Mouse (Mus musculus) brain, embryonic 18.5 days (tissue): Measurements from ENCODE around the gene Ccn5.
A peak's percentile ranks its signal among the peaks of the same experiment; 100 is the strongest.

Source experiments
- DNase-seq: peaks from one replicate; pipeline ENCODE4 v3.0.0-alpha.2; 2012; ENCODE audit warnings: low read depth, low spot score

Gene Ccn5

GRCm38 (mm10) chr2:163820607-163821006 lies at the start of gene Ccn5:
Gene Ccn5 (plus strand): TSS chr2:163820861.
- no peak for DNase-seq

- no peak for DNase-seq
Measured at GRCm38 (mm10) chr2:163776661-163777060, 44.0 kb upstream of the Ccn5 start.

- no peak for DNase-seq
Measured at GRCm38 (mm10) chr2:163777061-163777460, 43.6 kb upstream of the Ccn5 start.

- no peak for DNase-seq
Measured at GRCm38 (mm10) chr2:163778896-163779295, 41.8 kb upstream of the Ccn5 start.

GRCm38 (mm10) chr2:163783368-163783767 lies 37.3 kb upstream of the Ccn5 start:
- DNase-seq: no peak

GRCm38 (mm10) chr2:163783901-163784300 lies 36.8 kb upstream of the Ccn5 start:
- no peak for DNase-seq

- no peak for DNase-seq
Measured at GRCm38 (mm10) chr2:163787086-163787485, 33.6 kb upstream of the Ccn5 start.

GRCm38 (mm10) chr2:163787709-163788108 lies 33.0 kb upstream of the Ccn5 start:
- DNase-seq: peak; percentile 14

GRCm38 (mm10) chr2:163788484-163788883 lies 32.2 kb upstream of the Ccn5 start:
- DNase-seq: no peak

GRCm38 (mm10) chr2:163798411-163798810 lies 22.2 kb upstream of the Ccn5 start:
- no peak for DNase-seq

GRCm38 (mm10) chr2:163800832-163801231 lies 19.8 kb upstream of the Ccn5 start:
- DNase-seq: no peak

GRCm38 (mm10) chr2:163801406-163801805 lies 19.3 kb upstream of the Ccn5 start:
- no peak for DNase-seq

- DNase-seq: no peak
Measured at GRCm38 (mm10) chr2:163803838-163804237, 16.8 kb upstream of the Ccn5 start.

GRCm38 (mm10) chr2:163809166-163809565 lies 11.5 kb upstream of the Ccn5 start:
- DNase-seq: peak; percentile 42

GRCm38 (mm10) chr2:163809704-163810103 lies 11.0 kb upstream of the Ccn5 start:
- DNase-seq: no peak

- DNase-seq: no peak
Measured at GRCm38 (mm10) chr2:163813077-163813476, 7.6 kb upstream of the Ccn5 start.

GRCm38 (mm10) chr2:163814739-163815465 lies 5.8 kb upstream of the Ccn5 start:
- no peak for DNase-seq

GRCm38 (mm10) chr2:163823248-163823647 lies 2.6 kb downstream of the Ccn5 start:
- no peak for DNase-seq

GRCm38 (mm10) chr2:163823771-163824170 lies 3.1 kb downstream of the Ccn5 start:
- no peak for DNase-seq

GRCm38 (mm10) chr2:163825861-163826260 lies 5.2 kb downstream of the Ccn5 start:
- no peak for DNase-seq

- no peak for DNase-seq
Measured at GRCm38 (mm10) chr2:163826494-163826893, 5.8 kb downstream of the Ccn5 start.

- no peak for DNase-seq
Measured at GRCm38 (mm10) chr2:163831163-163831562, 10.5 kb downstream of the Ccn5 start.

- DNase-seq: peak; percentile 28
Measured at GRCm38 (mm10) chr2:163838043-163838442, 17.4 kb downstream of the Ccn5 start.

- DNase-seq: peak; percentile 18
Measured at GRCm38 (mm10) chr2:163839519-163839918, 18.9 kb downstream of the Ccn5 start.
